Mouse (Mus musculus) limb, embryonic 10.5 days (tissue): ENCODE measurements around the gene Serpinc1. TPM values are rescaled to one million over a fixed set of nuclear protein-coding genes. Genes with fewer than 3 reads are reported as not detected.

ENCODE experiments used
- DNase-seq: peaks from one replicate; pipeline ENCODE4 v3.0.0-alpha.2; 2017; ENCODE audit warnings: low spot score
- H3K27ac ChIP-seq: fragments of 300-500 bp; sonication (generic); 2 replicates; pipeline ENCODE4 v1.5.1; 2016; ENCODE audit warnings: mild to moderate bottlenecking
- H3K27me3 ChIP-seq: fragments of 300-500 bp; sonication (generic); 2 replicates; pipeline ENCODE4 v1.6.1; 2016; ENCODE audit warnings: low read depth, mild to moderate bottlenecking; ENCODE audit not compliant: poor library complexity, severe bottlenecking
- H3K36me3 ChIP-seq: fragments of 300-500 bp; sonication (generic); 2 replicates; pipeline ENCODE4 v1.6.1; 2016; ENCODE audit warnings: mild to moderate bottlenecking, moderate library complexity
- H3K4me1 ChIP-seq: fragments of 300-500 bp; sonication (generic); 2 replicates; pipeline ENCODE4 v1.6.1; 2016
- H3K4me3 ChIP-seq: fragments of 300-500 bp; sonication (generic); 2 replicates; pipeline ENCODE4 v1.5.1; 2016; ENCODE audit warnings: mild to moderate bottlenecking, moderate library complexity
- H3K9me3 ChIP-seq: fragments of 300-500 bp; sonication (generic); replicated peaks from 2 replicates; pipeline ENCODE4 v1.6.1; 2016; ENCODE audit warnings: mild to moderate bottlenecking
- WGBS: fragments of 180-500 bp; shearing (Covaris S2); methylation state at CpG from one replicate; pipeline ENCODE4 v1.1.7; 2016; 5-methylcytosine and 5-hydroxymethylcytosine counted together
- polyA plus RNA-seq: library from polyadenylated mRNA; unstranded; fragments of >200 nt; fragmentation: Nextera tagmentation; extraction: Ambion mirVana; gene quantifications from 2 replicates; pipeline ENCODE4 v1.2.1, GENCODE M21; 2016

The Serpinc1 gene
- polyA plus RNA-seq, 1 experiment from 2014 or later: 2.0 TPM

GRCm38 (mm10) chr1:161030058-161030457, 51.7 kb downstream of the Serpinc1 start:
- H3K4me1 ChIP-seq: peaks cover 9% of the 10 kb centered on the region
- H3K27ac ChIP-seq: no peak overlapping the region
- H3K9me3 ChIP-seq: no peaks in the 10 kb centered on the region
- no peaks in the 10 kb centered on the region for H3K27me3 ChIP-seq
- DNase-seq: no peak
- H3K36me3 ChIP-seq: peaks cover 50% of the 10 kb centered on the region
- WGBS: 94% methylated on average over 3 of the region's 3 CpGs
- no peak overlapping the region for H3K4me3 ChIP-seq

GRCm38 (mm10) chr1:161031881-161032280, 53.5 kb downstream of the Serpinc1 start:
- Histone ChIP-seq H3K9me3 (no peaks in the 10 kb centered on the region), H3K4me1 (peaks cover 9% of the 10 kb centered on the region), H3K27me3 (no peaks in the 10 kb centered on the region), H3K27ac (no peak overlapping the region), H3K4me3 (no peak overlapping the region), H3K36me3 (peaks cover 60% of the 10 kb centered on the region)
- no peak for DNase-seq
- WGBS: 96% methylated on average over 9 of the region's 9 CpGs

GRCm38 (mm10) chr1:161032345-161032744, 54.0 kb downstream of the Serpinc1 start:
- no peak overlapping the region for H3K4me3 ChIP-seq
- no peaks in the 10 kb centered on the region for H3K9me3 ChIP-seq
- H3K36me3 ChIP-seq: peaks cover 60% of the 10 kb centered on the region
- 92% methylated on average over 7 of the region's 7 CpGs for whole genome bisulfite sequencing
- DNase-seq: no peak
- H3K27me3 ChIP-seq: no peaks in the 10 kb centered on the region
- H3K27ac ChIP-seq: no peak overlapping the region
- peaks cover 10% of the 10 kb centered on the region for H3K4me1 ChIP-seq

GRCm38 (mm10) chr1:161033856-161034434, 55.6 kb downstream of the Serpinc1 start:
- no peaks in the 10 kb centered on the region for H3K9me3 ChIP-seq
- peaks cover 71% of the 10 kb centered on the region for H3K36me3 ChIP-seq
- 1% methylated on average over 21 of the region's 21 CpGs for WGBS

GRCm38 (mm10) chr1:161034435-161035280, 56.3 kb downstream of the Serpinc1 start, which contains the start of gene Zbtb37:
Zbtb37 (minus strand) TSS chr1:161034849.
- H3K27ac ChIP-seq: peak within 1 kb of the TSS; percentile 98
- no peaks in the 10 kb centered on the region for H3K9me3 ChIP-seq
- H3K4me1 ChIP-seq: peaks cover 15% of the 10 kb centered on the region
- DNase-seq: peak; percentile 99
- under 1% methylated on average over 76 of the region's 76 CpGs for WGBS
- peak within 1 kb of the TSS; percentile 86 for H3K4me3 ChIP-seq
- peaks cover 72% of the 10 kb centered on the region for H3K36me3 ChIP-seq
- no peaks in the 10 kb centered on the region for H3K27me3 ChIP-seq

More at GRCm38 (mm10) chr1:161033856-161034434, 55.6 kb downstream of the Serpinc1 start:
- no peak for DNase-seq
- Histone ChIP-seq H3K27ac (peak overlapping the region; percentile 98), H3K4me3 (peak overlapping the region; percentile 86), H3K4me1 (peaks cover 15% of the 10 kb centered on the region), H3K27me3 (no peaks in the 10 kb centered on the region)

- Histone ChIP-seq H3K9me3 (no peaks in the 10 kb centered on the region), H3K4me1 (peaks cover 15% of the 10 kb centered on the region), H3K4me3 (peak overlapping the region; percentile 86), H3K36me3 (peaks cover 69% of the 10 kb centered on the region), H3K27ac (peak overlapping the region; percentile 98), H3K27me3 (no peaks in the 10 kb centered on the region)
- WGBS: under 1% methylated on average over 14 of the region's 14 CpGs
- no peak for DNase-seq
Observed at GRCm38 (mm10) chr1:161035281-161035785, 56.9 kb downstream of the Serpinc1 start.

GRCm38 (mm10) chr1:161035786-161036404, 57.5 kb downstream of the Serpinc1 start:
- WGBS: under 1% methylated on average over 6 of the region's 6 CpGs
- no peak for DNase-seq
- Histone ChIP-seq H3K4me1 (peaks cover 15% of the 10 kb centered on the region), H3K9me3 (no peaks in the 10 kb centered on the region), H3K27me3 (no peaks in the 10 kb centered on the region), H3K36me3 (peaks cover 65% of the 10 kb centered on the region), H3K4me3 (peak overlapping the region; percentile 86), H3K27ac (peak overlapping the region; percentile 98)

- Histone ChIP-seq H3K9me3 (no peaks in the 10 kb centered on the region), H3K27me3 (no peaks in the 10 kb centered on the region), H3K36me3 (peaks cover 61% of the 10 kb centered on the region), H3K27ac (peak overlapping the region; percentile 98), H3K4me1 (peaks cover 15% of the 10 kb centered on the region), H3K4me3 (peak overlapping the region; percentile 86)
- under 1% methylated on average over 5 of the region's 5 CpGs for WGBS
- peak; percentile 50 for DNase-seq
Observed at GRCm38 (mm10) chr1:161036411-161036841, 58.0 kb downstream of the Serpinc1 start.

- H3K4me3 ChIP-seq: peak overlapping the region; percentile 86
- H3K4me1 ChIP-seq: peaks cover 15% of the 10 kb centered on the region
- 3% methylated on average over 1 of the region's 1 CpGs for WGBS
- peak overlapping the region; percentile 98 for H3K27ac ChIP-seq
- H3K36me3 ChIP-seq: peaks cover 60% of the 10 kb centered on the region
- no peak for DNase-seq
- H3K9me3 ChIP-seq: no peaks in the 10 kb centered on the region
- H3K27me3 ChIP-seq: no peaks in the 10 kb centered on the region
Observed at GRCm38 (mm10) chr1:161037026-161037425, 58.6 kb downstream of the Serpinc1 start.

GRCm38 (mm10) chr1:161037599-161037998, 59.2 kb downstream of the Serpinc1 start:
- DNase-seq: no peak
- H3K9me3 ChIP-seq: no peaks in the 10 kb centered on the region
- 33% methylated on average over 3 of the region's 3 CpGs for WGBS
- no peaks in the 10 kb centered on the region for H3K27me3 ChIP-seq
- peaks cover 60% of the 10 kb centered on the region for H3K36me3 ChIP-seq
- peak overlapping the region; percentile 86 for H3K4me3 ChIP-seq
- peaks cover 15% of the 10 kb centered on the region for H3K4me1 ChIP-seq
- peak overlapping the region; percentile 98 for H3K27ac ChIP-seq

GRCm38 (mm10) chr1:161038004-161038403, 59.6 kb downstream of the Serpinc1 start:
- Histone ChIP-seq H3K4me1 (peaks cover 15% of the 10 kb centered on the region), H3K4me3 (peak overlapping the region; percentile 86), H3K9me3 (no peaks in the 10 kb centered on the region), H3K36me3 (peaks cover 64% of the 10 kb centered on the region), H3K27me3 (no peaks in the 10 kb centered on the region), H3K27ac (peak overlapping the region; percentile 98; the same call in 1 of the 2 replicates)
- DNase-seq: no peak
- WGBS: 45% methylated on average over 3 of the region's 3 CpGs

- Histone ChIP-seq H3K9me3 (no peaks in the 10 kb centered on the region), H3K36me3 (peaks cover 75% of the 10 kb centered on the region), H3K4me3 (no peak overlapping the region), H3K27ac (peak overlapping the region; percentile 11; the same call in 1 of the 2 replicates), H3K4me1 (peaks cover 6% of the 10 kb centered on the region; the same call in 1 of the 2 replicates), H3K27me3 (no peaks in the 10 kb centered on the region)
- DNase-seq: peak; percentile 57
- WGBS: 5% methylated on average over 3 of the region's 3 CpGs
Observed at GRCm38 (mm10) chr1:161038968-161039721, 60.8 kb downstream of the Serpinc1 start.
